Mouse (Mus musculus): ENCODE data around the gene 1700067K01Rik.

The 1700067K01Rik gene

DNA sequence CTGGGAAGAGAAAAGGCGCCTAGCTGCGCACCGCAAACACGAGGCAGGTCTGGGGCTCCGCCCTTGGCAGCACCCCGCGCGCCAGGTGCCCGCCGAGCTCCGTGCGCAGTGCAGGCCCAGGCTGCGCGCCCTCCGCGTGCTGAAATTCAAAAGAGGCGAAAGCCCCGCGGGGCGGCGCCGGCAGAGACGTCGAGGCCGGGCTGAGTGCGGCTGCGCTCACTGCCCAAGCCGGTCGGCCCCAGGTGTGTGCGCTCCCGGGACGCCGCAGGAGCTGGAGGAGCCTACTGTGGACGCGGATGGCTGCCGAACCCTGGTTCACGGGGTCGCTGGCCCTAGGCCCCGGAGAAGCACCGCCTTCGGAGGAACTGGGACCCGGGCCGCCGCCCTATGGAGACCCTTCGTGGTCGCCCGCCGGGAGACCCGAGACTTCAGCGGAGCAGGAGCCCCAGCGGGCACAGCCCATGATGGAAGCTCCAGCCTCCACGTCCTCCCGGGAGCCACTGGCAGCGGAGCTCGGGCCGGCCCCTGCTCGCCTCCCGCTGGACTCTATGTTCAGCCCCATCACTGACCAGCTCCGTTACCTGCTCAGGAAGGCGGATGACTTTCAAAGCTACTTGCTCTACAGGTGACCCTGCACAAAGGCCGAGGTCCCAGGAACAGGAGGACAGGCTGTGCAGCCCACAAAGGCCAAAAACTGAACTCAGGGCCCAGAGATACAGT lies at the start of gene 1700067K01Rik:
Gene 1700067K01Rik, plus strand, starts transcription at position 222 of the 720 bp plus-strand sequence.
- no peak for DNase-seq (ENCODE audit: low read depth, low spot score)

DNA sequence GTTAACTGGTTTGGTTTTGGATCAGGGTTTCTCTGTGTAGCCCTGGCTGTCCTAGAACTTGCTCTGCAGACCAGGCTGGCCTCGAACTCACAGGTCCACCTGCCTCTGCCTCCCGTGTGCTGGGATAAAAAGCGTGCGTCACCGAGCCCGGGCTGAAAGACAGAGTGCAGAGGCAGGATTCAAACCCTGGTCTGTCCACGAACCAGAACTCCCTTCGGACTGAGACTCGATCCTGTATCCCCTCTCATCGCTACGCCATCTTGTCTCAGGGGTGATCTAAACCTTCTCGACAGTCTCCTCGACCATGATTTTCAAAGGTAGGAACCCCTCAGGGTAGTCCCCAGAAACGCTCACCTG lies 46.6 kb upstream of the 1700067K01Rik start:
- DNase-seq (ENCODE audit: low read depth, low spot score), result no peak

DNA sequence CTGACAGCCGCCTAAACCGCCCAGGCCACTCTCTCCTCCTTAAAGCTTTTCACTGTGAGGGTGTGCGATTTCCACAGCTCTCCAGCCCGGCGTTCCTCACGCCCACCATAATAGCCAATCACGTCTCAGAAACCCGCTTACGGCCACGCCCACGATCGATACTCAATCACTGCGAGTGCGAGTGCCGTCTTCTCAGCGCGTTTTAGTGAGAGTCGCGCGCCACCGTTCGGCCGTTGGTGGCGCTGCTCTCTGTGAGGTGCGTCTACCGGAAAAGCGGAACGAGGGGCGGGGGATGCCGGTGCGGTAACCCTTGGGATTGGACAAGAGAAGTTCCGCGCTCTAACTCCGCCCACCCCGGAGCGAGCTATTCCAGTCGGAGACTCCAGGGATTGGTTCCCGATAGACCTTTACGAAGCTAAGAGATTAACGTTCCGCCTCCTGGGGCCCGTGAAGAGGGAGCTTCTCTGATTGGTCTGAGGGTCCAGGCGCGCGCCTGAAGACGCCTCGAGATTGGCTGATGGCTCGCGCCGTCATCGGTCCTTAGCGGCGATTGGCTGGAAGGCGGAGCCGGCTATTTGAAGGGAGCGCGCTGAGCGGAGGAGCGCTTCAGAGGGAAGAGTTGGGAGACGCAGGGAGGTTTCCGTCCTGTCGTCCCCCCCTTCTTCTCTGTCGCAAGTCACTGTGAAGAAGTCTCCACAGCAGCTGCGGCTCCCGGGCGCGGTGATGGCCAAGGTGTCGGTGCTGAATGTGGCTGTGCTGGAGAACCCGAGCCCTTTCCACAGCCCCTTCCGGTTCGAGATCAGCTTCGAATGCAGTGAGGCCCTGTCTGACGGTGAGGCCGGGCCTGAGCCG lies 46.0 kb upstream of the 1700067K01Rik start, which contains the start of the genes Gm10644 and Asf1b:
Gene Gm10644, minus strand, starts transcription at position 100 of the 852 bp plus-strand sequence.
Gene Asf1b, plus strand, starts transcription at position 402 of the 852 bp plus-strand sequence.
- peak; percentile 100 for DNase-seq (ENCODE audit: low read depth, low spot score)

DNA sequence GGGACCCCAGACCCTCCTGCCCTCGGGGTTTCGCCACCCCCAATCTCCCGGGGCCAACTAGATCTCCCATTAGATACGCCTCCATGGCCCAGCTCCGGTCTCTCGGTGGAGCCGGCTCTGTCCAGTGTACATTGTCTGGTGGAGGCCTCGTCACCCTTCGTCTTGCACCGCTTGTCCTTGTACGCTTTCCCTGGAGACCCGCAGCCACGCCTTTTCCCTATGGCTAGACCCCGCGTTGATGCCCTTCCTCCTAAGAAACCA lies 45.4 kb upstream of the 1700067K01Rik start:
- no peak for DNase-seq (ENCODE audit: low read depth, low spot score)

DNA sequence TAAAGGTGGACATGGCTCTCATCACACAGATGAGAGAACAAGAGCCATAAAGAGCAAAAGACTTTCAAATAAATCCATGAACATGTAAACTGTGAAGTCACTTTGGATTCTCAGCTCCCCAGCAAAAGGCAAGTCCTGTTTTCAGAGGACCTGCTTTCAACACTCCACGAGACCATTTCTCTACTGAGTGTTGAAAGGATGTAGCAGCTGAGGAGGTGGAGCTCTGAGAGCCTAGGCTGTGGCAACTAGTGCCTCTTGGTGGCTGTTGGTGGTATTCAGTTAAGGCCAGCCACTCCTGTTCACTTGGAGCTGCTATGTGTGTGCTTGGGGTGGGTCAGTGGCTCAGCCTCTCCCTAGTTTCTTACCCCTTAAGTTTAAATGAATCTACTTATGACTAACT lies 44.5 kb upstream of the 1700067K01Rik start:
- peak; percentile 60 for DNase-seq (ENCODE audit: low read depth, low spot score)

DNA sequence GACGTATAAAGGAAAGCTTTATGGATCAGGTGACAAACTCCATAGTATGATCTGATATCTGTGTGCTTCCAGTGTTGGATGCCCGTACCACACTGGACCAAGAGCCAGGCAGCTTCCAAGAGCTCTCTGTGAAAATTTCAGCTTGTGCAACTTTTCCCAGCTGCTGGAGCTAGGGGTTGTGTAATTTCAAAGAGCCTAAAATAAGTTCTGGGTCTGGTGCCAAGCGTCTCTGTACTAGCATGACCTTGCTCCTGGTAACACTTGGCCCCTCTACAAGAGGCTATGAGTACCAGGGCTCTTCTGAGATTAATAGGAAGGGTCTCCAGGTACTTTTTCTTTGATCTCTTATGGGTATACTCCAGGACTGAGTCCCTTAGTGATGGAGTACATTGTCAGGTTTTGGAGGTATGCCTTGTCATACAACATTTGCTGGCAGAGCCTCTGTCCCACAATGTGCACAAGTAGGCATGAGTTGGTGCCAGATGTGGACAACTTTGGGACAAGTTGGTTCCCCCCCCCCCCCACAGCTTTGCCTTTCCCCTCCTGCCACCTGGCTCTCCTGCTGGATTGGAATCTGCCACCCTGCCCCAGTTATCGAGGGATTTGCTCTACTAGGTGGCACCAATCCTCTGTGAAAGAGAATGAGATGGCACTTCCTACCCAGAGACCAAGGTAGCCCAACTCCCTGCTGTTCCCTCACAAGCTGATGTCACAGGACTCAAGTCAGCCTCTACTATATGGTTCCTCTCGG lies 37.1 kb upstream of the 1700067K01Rik start:
- no peak for DNase-seq (ENCODE audit: low read depth, low spot score)

DNA sequence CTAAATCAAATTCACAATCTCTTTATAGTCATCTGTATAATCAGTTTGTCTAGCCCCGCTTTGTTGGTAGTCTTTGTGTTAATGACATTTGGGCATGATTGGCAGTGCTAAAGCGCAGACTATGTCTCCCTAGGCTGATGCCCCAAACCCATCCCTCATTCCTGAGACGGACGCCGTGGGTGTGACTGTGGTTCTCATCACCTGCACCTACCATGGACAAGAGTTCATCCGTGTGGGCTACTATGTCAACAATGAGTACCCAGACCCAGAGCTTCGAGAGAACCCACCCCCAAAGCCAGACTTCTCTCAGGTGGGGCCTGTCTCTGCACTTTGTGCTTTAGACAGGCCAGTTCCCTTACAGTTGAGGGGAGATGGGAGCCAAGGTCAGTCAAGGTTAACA lies 33.6 kb upstream of the 1700067K01Rik start:
- no peak for DNase-seq (ENCODE audit: low read depth, low spot score)

DNA sequence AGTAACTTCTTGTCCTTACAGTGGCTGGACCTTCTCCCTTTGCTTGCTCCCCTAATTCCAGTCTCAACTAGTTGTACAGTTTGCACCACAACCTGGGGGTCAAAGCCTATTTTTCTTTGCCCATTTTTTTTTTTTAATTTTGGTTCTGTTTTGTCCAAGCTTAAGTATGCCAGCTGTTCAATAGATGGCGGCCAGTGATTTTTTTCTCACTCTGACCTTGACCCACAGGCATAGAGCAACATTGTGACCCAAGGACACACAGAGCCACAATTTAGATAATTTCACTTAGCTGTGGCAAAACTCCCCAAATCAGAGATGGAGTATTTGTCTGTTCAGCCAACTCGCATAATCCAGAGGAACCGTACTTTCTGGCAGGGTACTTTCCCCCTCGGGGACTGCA lies 30.2 kb upstream of the 1700067K01Rik start:
- no peak for DNase-seq (ENCODE audit: low read depth, low spot score)

DNA sequence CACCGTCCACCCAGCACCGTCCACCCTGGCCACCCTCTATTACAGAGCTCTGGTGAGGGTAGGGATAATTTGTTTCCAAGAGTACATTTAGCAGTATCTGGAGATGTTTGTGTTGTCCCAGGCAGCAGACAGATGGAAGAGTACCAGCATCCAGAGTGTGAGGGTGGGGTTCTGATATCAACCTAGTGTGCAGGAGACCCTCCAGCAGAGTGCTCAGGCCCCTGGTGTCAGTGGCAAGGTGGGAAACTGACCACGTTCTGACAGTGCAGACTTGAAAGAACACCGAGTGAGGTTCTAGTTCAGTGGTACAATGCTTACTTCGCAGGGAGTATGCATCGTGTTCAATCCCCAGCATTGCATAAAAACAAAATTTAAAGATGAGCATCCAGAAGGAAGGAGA lies 29.6 kb upstream of the 1700067K01Rik start:
- DNase-seq (ENCODE audit: low read depth, low spot score), result no peak

DNA sequence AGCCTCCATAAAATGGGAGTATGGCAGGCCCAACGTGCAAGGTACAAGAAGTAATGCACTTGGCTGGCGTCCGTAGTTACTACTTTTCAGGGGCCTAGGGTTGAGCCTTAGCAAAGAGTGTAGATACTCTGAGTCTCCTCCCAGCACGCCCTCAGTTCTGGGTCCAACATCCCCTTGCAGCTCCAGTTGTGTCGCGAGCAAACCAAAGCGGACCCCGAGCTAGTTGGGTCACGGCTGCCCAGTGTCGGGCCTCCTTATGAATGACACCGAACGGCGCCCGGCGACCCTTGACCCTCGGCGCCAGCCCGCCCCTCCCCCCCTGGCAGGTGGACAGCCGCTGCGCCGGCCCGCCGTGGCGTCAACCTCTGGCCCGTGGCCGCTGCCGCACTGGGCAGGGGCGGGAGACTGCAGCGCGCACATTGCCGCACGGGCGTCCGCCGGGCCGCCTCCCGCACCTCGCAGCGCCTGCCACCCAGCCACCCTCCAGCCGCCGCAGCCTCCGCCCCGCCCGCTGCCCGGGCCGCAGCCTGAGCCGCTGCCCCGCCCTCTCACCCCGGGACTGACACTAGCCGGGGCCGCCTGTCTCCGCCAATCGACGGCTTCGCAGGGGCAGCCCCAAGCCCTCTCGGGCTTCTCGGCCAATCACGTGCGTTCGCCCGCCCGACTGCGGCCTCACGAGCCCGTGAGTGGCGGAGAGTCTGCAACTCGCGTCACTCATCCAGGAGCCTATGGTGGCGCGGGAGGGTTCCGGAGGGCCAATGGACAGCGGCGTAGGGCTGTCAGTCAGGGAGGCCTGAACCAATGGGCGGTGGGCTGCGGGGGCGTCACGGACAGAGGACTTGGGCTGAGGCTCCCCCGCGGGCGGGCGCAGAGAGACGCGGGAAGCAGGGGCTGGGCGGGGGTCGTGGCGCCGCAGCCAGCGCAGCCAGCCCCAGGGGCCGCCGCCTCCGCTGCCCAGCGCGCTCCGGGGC lies 28.9 kb upstream of the 1700067K01Rik start, which contains the start of gene Prkaca:
Gene Prkaca, plus strand, starts transcription at position 844 of the 971 bp plus-strand sequence.
- DNase-seq (ENCODE audit: low read depth, low spot score), result peak; percentile 99

DNA sequence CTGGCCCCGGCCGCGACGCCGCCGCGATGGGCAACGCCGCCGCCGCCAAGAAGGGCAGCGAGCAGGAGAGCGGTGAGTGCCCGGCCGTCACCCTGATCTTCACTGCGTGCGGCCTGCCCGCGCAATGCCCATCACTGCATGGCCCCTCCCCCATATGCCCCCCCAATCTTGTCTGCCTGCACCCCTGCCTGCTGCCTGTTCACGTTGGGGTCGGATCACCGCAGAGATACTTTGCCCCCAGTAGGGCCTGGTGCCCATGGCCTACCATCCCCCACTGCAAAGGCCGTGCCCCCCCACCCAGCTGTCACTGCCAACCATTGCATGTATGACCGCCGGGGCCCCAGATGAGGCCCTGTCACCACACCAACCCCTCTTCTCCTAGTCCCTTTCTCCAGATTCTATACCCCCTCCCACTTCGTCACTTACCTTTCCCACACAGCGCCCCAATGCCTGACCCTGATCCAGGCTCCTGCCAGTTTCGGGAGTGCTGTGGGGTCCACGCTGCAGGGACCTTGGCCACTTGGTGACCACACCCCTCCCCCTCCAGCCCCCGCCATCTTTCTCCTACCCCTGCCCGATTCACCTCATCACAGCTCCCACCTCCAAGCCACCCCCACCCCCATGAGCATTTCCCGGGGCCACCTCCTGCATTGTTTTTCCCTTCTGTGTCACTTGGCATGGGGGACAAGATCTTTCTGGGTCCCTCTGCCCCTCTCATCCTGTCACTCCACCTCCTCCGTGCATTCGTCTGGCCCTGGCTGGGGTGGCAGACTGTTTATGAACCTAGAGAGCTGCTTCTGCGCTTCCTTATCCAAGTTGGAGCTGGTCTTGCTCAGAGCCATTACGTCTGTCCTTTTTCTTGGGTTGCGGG lies 27.9 kb upstream of the 1700067K01Rik start:
- no peak for DNase-seq (ENCODE audit: low read depth, low spot score)

DNA sequence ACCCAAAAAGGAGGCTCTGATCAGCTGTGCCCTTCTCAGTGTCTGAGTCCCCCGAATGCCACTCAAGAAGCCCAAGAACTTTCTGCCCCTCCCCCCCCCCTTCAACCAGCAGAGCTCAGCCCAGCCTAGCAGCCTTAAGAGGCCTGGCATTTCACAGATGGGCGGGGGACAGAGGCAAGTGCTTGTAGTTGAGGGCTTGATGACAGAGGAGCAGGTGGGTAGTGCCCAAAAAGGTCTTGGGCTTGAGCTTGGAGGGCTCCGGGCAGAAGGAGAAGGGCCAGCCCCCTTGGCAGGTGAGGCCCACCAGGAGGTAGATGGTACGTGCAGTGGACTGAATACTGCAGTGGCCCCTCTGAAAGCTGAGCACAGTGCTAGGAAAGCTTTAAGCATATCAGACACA lies 26.8 kb upstream of the 1700067K01Rik start:
- DNase-seq (ENCODE audit: low read depth, low spot score), result no peak

DNA sequence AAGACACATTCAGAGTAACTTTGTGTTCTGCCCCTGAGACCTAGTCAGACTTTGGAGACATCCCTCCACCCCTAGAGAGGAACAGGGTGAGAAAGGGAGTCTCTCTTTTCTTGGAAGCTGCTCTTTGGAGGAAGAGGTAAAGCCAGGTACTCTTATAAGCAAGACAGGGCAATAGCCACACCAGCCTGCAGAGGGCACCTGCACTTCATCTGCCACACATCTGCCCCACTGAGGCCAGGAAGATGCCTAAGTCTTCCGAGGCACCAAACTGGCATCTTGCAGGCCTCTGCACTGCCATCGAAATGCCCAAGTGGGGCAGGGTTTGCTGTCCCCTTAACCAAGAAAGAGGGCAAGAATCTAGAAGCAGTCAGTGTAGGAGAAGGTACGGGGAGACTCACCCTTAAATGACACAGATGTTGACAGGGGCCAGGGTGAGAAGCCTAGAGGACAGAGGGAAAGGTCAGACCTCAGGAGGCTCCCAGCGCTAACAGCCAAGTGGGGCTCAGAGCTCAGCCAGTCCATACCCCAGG lies 25.1 kb upstream of the 1700067K01Rik start:
- DNase-seq (ENCODE audit: low read depth, low spot score), result peak; percentile 62

DNA sequence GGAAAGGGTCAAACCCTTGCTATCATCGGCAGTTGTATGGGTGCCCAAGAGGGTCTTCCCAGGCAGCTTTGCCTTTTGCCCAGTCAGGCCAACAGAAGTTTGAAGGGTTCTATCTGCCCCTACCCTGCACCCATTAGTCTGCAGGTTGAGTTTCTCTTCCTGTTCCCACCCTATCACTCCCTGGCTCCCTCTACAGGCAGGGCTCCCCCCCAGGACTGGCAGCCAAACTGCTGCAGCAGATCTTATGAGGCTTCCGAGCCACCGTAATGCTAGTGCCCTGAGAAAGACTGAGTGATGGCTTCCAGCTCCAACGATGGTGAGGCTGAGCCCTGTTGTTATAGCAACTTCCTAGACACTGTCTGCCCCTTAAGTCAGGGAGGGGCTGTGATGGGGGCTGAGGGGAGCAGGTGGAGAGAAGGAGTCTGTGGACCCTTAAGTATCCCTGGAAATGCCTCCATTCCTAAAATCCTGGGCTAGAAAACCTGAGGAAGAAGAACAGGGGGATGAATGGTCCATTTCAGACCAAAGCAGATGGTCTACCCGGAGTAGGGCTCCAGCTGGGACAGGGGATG lies 24.4 kb upstream of the 1700067K01Rik start:
- DNase-seq (ENCODE audit: low read depth, low spot score), result peak; percentile 24

DNA sequence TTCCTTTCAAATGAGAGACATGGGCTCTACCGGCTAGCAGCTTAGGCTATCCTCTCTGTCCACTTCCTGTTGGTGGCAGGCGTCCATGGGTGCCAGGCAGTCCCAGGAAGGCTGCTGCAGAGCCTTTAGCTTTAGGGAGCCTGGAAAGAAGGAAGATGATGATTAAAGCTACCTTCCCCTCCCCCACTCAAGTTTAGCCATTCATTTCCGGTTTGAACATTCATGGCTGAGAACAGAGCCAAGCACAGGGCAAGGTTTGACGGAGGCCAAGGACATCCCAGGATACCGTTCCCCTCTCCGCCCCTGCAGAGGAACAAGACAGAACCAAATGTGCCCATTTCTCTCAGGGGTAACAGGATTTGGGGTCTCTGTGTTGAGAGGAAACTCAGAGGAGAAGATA lies 23.7 kb upstream of the 1700067K01Rik start:
- DNase-seq (ENCODE audit: low read depth, low spot score), result no peak

DNA sequence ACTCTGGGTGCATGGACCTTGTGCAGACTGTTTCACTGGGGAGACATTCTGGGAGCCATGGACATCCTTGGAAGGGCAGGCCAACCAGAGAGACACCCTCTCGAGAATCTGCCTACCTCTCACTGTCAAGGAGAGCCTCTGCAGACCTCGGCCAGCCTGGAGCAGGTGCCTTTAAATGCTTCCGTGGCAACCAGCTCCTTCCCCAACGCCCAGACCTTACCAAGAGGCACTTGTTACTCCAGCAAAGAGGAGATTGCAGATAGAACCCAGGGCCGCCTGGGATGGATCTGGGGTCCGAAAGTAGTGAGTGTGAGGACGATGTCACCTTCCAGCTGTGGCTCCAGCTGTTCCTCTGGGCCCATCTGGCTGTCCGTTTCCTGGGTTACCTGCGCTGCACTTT lies 23.1 kb upstream of the 1700067K01Rik start:
- no peak for DNase-seq (ENCODE audit: low read depth, low spot score)

DNA sequence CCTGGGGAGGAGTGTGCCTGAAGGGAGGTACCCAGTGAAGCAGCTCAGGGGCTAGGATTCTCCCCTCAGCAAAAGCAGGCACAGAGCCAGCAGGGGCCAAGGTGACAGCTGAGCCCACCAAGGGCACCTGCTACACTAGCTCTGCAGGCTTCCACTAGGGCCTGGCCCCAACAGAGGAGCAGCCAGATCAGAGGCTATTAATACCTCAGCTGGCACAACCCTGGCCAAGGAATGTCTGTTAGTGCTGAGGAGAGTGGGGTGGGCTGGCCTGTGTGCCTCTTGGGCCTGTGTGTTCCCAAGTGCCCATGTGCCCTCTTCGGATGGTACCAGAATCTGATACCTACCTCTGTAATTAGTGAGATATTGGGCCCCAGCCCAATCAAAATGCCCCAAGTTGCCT lies 21.1 kb upstream of the 1700067K01Rik start:
- no peak for DNase-seq (ENCODE audit: low read depth, low spot score)

DNA sequence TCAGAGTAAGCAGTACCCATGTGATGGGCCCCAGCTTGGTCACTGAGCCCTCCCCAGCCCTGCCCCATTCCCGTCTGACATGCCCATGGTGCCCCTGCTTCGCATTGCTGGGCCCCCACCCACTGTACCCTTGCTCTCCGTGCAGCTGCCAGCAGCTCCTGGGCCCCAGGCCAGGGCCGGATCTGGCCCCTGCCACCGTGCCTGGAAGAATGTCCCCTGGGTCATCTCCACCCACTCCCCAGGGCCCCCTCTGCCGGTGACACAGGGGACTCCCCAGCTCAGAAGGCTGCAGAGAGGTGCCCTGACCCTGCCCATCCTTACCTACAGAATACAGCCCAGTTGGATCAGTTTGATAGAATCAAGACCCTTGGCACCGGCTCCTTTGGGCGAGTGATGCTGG lies 20.5 kb upstream of the 1700067K01Rik start:
- DNase-seq (ENCODE audit: low read depth, low spot score), result no peak

DNA sequence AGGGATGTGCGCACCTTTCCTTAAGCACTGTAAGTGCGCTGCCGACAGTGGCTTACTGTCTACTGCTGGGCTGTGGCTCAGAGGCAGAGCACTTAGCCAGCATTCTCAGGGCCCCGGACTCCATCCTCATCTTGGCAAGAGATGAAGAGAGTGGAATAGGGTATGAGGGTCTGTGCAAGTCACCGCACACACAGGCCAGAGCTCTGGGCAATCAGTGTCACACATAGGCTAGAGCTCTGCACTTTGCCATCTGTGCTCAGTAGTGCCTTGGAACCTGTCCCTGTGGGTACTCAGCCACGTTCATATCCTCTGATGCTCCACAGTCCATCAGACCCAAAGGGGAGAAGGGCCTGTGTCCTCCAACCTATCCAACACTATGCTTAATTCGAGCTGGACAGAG lies 19.8 kb upstream of the 1700067K01Rik start:
- DNase-seq (ENCODE audit: low read depth, low spot score), result no peak

Measured in CD4-positive helper T cell, adult 2 months (primary cell).